Mouse (Mus musculus): ENCODE data around the gene Rabgap1l. TPM values are rescaled to one million over a fixed set of nuclear protein-coding genes. Genes with fewer than 3 reads are reported as not detected.
A peak's percentile ranks its signal among the peaks of the same experiment; 100 is the strongest.
"Not testable (repeated sequence)": the region's sequence is repeated elsewhere in the genome, so short reads cannot be mapped to it uniquely, and the experiment has no call there.

Rabgap1l gene
- total RNA-seq, 4 experiments from 2014 or later = 202 to 244 (median 218) TPM

DNA sequence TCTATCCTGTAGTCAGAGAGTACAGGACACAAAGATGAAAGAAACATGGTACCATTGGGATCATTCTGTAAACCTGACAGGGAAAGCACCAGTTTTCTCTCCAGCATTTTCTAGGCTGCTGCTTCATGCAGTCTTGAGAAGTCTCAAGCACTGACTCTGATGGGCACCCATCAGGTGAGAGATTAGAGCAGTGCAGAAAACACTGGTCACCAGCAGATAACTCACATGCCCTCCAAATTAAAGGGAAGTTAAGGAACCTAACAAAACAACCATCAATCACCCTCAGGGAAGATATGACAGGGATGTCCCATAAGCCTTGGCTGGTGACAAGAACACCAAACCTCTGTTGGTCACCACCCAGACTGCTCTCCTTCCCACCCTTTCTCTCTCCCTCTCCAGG is 285.2 kb downstream of the Rabgap1l start:
- DNase-seq (ENCODE audit: low spot score in 2 of 2) = no peak

DNA sequence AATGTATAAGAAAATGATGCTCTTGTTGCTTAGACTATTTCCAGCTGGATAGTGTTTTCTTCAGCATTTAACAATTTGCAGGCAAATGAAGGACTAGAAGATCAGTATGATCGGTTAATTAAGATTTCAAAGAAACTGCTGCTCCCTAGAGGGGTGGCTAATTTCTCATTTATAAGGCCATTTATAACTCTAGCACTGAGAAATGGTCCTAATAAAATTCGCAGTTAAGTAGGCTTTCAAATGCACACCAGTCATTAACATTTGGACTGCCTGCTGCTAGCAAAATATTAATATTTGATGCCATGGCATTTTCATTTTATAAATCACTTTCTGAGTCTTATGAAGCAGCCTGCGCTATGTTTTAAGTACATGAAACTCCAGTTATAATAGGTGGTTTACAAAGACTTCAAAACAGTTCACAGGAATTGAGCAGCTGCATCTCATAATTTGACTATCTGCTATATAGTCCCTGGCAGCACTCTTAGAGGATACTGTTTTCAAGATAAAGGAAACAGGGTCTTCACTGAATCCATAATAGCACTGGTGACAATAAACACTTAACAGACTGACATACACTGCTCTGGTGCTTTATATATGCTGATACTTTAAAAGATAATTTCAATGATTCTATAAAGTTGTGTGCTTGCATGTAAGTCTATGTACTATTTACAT is 296.0 kb downstream of the Rabgap1l start:
- no peak for DNase-seq (ENCODE audit: low spot score in 2 of 2)

DNA sequence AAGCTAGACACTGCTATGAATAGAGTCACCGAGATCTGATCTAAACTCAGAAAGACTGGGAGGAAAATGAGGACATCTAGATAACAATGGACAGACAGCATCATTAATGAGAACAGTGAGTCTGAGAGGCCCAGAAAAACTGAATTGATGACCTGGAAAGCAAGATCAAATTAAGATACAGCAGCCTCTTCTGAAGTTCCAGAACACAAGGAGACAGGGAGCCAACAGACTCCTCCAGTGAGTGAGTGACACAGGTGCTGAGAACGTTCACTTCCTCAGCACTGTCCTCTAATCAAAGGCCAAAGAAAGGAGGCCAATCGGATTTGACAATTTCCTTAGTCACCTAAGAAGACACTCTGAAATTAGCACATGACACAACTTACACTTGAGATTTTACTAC is 307.3 kb downstream of the Rabgap1l start:
- DNase-seq (ENCODE audit: low spot score in 2 of 2) = no peak

DNA sequence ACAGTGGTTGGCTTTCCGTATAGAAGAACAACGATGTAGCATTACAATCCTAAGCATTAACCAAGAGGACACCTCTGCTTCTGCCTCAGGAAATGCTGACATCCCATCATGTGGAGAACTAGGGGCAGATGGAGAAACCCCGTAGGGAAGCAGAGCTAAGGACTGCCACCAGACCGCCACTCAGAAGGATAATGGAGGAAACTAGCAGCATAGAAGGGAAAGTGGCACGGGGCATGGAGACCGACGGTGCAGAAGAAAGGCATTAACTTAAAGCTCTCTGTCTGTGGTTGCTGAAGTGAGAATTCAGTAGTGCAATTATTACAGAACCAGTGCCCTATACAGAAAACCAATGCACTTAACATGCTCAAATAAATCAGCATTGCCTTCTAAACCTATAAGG is 308.0 kb downstream of the Rabgap1l start:
- no peak for DNase-seq (ENCODE audit: low spot score in 2 of 2)

DNA sequence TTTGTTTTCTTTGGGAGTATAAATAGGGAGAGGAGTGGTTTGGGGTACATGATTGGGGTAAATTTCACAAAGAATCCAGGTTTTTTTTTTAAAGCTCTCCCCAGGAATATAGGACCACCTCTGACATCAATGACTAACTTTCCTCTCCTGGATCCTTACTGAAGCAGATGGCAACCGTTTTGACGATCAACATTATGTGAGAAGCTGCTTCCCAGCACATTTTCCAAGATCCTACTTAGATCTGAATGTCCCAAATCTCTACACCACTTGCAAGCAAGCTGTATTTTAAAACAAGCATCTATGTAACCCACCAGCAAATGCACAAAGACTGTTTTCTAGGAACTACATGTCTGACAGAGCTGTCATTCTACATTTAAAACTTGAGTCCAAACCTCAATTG is 311.4 kb downstream of the Rabgap1l start:
- DNase-seq (ENCODE audit: low spot score in 2 of 2) = no peak

- no peak for DNase-seq (ENCODE audit: low spot score in 2 of 2)
These were observed 325.6 kb downstream of the Rabgap1l start for GRCm38 (mm10) chr1:160467443-160467842.

DNA sequence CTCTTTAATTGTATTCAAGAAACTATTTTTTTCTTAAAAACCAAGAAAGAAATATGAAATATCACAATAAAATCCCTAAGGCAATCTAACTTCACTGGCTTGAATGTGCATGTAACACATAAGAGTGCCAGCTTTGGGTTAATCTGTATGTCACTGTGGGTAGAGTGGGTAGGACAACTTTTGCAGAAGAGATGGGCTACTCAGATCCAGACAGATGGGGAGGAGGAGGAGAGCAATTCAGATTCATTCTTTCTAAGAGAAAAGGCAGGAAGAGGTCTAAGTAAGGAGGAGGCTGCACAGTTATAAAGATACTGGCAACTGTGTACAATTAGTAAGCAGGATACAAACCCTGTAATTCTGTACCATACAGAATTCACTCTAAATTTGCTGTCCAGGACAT is 327.8 kb downstream of the Rabgap1l start:
- DNase-seq (ENCODE audit: low spot score in 2 of 2) = peak in 1 of 2 experiments; percentile 51

DNA sequence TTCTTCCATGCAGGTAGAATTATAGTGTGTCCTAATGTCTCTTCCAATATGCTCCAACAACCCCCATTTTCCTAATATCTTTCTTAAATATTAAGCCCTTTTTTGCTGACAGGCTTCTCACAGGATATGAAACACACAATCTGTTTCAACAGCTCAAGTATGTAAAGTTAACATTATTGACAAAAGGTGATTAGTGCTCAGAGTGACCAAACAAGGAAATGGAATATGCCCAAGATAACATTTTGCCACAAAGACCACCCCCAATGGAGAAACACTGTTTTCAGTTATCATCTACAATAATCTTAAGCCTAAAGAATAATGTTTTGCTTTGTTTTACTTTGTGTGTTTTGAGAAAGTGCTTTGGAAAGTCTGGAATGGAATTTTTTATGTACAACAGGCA is 328.9 kb downstream of the Rabgap1l start:
- no peak for DNase-seq (ENCODE audit: low spot score in 2 of 2)

DNA sequence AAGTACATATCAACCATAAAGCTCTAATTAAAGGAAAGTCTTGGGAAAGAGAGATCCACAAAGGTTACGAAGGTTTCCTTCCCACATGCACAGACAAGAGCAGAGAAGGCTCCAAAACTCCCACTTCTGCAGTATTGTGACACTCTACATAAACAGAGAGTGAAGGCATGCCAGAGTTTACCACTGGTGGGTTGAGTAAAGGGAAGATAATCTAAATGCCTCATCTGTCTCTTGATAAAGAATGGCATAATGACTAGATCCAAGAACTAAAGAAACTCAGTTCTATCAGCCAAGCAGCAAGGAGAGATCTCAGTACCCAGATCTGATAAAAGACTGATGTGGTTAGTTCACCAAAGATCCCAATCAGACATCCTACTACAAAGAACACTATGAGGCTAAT is 332.7 kb downstream of the Rabgap1l start:
- no peak for DNase-seq (ENCODE audit: low spot score in 2 of 2)

GRCm38 (mm10) chr1:160451663-160452062 is 341.3 kb downstream of the Rabgap1l start:
- no peak for DNase-seq (ENCODE audit: low spot score in 2 of 2)

DNA sequence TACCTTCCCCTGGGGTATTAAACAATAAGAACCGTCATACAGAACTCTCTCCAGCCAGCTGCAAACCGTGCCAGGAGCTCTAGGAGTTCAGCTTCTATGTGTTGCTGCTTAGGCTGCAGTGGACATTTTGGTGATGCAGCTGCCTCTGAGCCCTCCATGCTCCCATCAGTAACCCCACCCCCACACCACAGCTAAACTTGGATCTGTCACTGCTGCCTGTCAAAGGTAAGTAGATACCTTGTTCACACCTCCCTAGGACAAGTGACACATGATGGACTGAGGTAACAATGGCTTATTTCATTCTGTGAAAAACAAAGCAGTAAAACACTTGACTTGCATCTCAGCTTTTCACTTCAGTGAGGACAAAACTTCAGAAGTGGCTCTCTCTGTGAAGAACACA is 344.3 kb downstream of the Rabgap1l start:
- DNase-seq (ENCODE audit: low spot score in 2 of 2) = no peak

DNA sequence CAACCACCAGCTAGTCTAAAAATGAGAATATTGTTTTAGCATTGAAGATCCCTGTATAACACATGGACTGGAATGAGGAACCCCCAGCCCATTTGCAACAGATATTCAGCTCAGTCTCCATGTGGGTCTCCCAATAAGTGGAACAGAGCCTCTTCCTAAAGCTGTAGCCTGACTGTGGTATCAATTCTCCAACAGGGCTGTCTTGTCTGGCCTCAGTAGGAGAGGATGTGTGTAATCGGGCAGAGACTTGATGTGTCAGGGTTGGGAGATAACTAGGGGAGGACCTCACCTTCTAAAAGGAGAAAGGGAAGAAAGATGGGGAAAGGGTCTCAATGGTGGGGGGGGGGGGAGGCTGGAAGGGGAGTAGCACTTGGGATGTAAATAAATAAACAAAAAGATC is 346.2 kb downstream of the Rabgap1l start:
- no peak for DNase-seq (ENCODE audit: low spot score in 2 of 2)

DNA sequence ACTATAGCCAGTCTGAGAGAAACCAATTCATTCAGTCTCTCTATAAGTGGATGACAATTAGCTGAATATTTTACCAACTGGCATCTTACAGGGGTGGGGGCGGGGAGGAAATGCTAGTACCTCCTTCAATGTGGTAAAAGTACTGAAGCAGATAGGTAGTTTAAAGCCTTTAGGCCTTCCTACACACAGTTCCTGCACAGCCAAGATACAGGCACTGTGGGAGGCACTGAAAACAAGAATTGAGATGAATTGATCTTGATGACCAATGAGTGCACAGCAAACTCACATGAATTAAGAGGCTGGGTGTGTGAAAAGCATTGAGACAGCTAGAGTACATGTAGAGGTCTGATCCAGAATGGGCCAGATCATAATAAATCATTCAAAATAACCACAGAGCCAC is 349.5 kb downstream of the Rabgap1l start:
- no peak for DNase-seq (ENCODE audit: low spot score in 2 of 2)

DNA sequence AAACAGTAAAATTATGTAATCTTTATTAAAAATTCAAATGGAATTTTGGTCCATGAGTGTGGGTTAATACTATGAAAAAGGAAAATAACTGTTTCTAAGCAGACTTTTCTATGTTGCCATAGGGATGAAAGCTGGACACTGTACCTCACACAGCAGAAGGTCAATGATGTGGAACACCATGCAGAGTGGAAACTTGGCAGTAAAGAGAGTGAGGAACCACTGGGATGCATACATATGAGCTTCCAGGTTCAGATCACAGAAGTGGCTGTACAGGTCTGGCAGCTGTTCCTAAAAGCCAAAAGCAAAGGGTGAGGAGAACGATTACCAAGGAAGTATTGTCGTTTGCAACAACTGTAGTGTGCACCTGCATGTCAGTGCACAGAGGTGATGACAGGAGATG is 351.3 kb downstream of the Rabgap1l start:
- DNase-seq (ENCODE audit: low spot score in 2 of 2) = no peak

GRCm38 (mm10) chr1:160441161-160441560 is 351.9 kb downstream of the Rabgap1l start:
- DNase-seq (ENCODE audit: low spot score in 2 of 2) = no peak

- no peak for DNase-seq (ENCODE audit: low spot score in 2 of 2)
These were observed 354.2 kb downstream of the Rabgap1l start for GRCm38 (mm10) chr1:160438820-160439219.

GRCm38 (mm10) chr1:160417196-160417854 is 375.7 kb downstream of the Rabgap1l start:
- no peak for DNase-seq (ENCODE audit: low spot score in 2 of 2)

DNA sequence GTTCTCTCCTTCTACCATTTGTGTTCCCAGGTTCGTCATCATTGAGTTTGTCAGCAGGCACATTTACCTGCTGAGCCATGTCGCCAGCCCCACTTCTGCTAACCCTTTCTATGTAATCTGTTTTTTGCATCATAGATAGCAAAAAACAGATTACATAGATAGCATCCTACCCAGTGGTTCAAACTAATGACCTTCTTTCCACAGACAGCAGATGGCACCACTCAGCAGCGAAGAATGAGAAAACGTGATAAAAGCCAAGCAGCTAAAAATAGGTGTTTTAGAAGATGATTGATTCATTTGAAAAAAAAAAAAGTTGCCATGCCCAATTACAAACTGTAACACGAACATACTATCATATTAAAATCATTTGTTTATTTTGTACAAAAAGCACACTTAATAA is 382.2 kb downstream of the Rabgap1l start:
- no peak for DNase-seq (ENCODE audit: low spot score in 2 of 2)

GRCm38 (mm10) chr1:160409689-160410088 is 383.3 kb downstream of the Rabgap1l start:
- not testable (repeated sequence) for DNase-seq (ENCODE audit: low spot score in 2 of 2)

GRCm38 (mm10) chr1:160409123-160409522 is 383.9 kb downstream of the Rabgap1l start:
- no peak for DNase-seq (ENCODE audit: low spot score in 2 of 2)

DNA sequence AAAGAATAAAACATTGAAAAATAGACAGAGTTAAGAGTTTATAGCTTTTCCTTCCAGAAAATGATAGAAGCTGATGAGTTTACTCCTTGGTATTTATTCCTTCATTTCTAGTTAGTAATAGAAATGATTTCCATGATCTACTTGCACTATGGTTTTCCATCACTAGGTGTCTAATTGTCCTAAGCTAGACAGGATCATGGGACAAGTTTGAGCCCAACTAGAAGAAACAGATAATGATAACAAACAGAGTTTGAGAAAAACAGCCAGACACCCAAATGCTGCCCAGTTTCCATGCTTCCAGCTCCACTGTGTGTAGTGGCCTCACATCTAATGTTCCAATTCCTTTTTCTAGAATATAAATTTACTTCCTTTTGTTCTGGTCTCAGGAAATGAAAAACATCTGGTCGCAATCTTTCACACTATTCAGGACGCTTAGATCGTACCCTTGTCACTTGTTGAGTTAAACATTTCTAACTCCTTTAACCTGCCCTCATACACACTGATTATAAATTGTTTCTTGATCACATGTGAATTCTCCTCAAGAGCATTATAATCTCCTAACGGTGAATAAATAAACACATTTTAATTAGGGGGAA is 384.6 kb downstream of the Rabgap1l start:
- no peak for DNase-seq (ENCODE audit: low spot score in 2 of 2)

GRCm38 (mm10) chr1:160399428-160399827 is 393.6 kb downstream of the Rabgap1l start:
- DNase-seq (ENCODE audit: low spot score in 2 of 2) = no peak

- no peak for DNase-seq (ENCODE audit: low spot score in 2 of 2)
These were observed 396.0 kb downstream of the Rabgap1l start for GRCm38 (mm10) chr1:160397037-160397436.
